Mouse (Mus musculus): Measurements from ENCODE around the gene Vac14. TPM values are rescaled to one million over a fixed set of nuclear protein-coding genes. Genes with fewer than 3 reads are reported as not detected.

The Vac14 gene
- polyA plus RNA-seq, 1 experiment, result 5.9 TPM

- Histone ChIP-seq H3K27me3 (ENCODE audit: control insufficient read depth) (no peaks in the 10 kb centered on the region), H3K36me3 (ENCODE audit: control insufficient read depth) (peaks cover 4% of the 10 kb centered on the region; the same call in 1 of the 2 replicates), H3K9me3 (ENCODE audit: control insufficient read depth, low read length) (peaks cover 3% of the 10 kb centered on the region; the same call in 1 of the 2 replicates), H3K4me1 (ENCODE audit: control insufficient read depth) (peaks cover 2% of the 10 kb centered on the region), H3K4me3 (replicated peaks) (no peak overlapping the region)
- TF ChIP-seq GATA1 (IDR thresholded peaks at IDR 0.05; ENCODE audit: low read length) (no peak), TAL1 (IDR thresholded peaks at IDR 0.05; ENCODE audit: low read length) (no peak)
These were observed 124.0 kb downstream of the Vac14 start for GRCm38 (mm10) chr8:110742452-110742818.

GRCm38 (mm10) chr8:110745162-110745561 is 126.8 kb downstream of the Vac14 start:
- Histone ChIP-seq H3K4me3 (replicated peaks) (no peak overlapping the region), H3K36me3 (ENCODE audit: control insufficient read depth) (no peaks in the 10 kb centered on the region), H3K27me3 (ENCODE audit: control insufficient read depth) (0 out of 2 replicates have a peak, but pooled peaks cover 3% of the 10 kb centered on the region), H3K9me3 (ENCODE audit: control insufficient read depth, low read length) (peaks cover 3% of the 10 kb centered on the region; the same call in 1 of the 2 replicates), H3K4me1 (ENCODE audit: control insufficient read depth) (no peaks in the 10 kb centered on the region)
- TF ChIP-seq GATA1 (IDR thresholded peaks at IDR 0.05; ENCODE audit: low read length) (no peak), TAL1 (IDR thresholded peaks at IDR 0.05; ENCODE audit: low read length) (no peak)

- TF ChIP-seq GATA1 (IDR thresholded peaks at IDR 0.05; ENCODE audit: low read length) (no peak), TAL1 (IDR thresholded peaks at IDR 0.05; ENCODE audit: low read length) (no peak)
- Histone ChIP-seq H3K4me3 (replicated peaks) (no peak overlapping the region), H3K4me1 (ENCODE audit: control insufficient read depth) (no peaks in the 10 kb centered on the region; the same call in 1 of the 2 replicates), H3K27me3 (ENCODE audit: control insufficient read depth) (0 out of 2 replicates have a peak, but pooled peaks cover 3% of the 10 kb centered on the region), H3K9me3 (ENCODE audit: control insufficient read depth, low read length) (peaks cover 3% of the 10 kb centered on the region; the same call in 1 of the 2 replicates), H3K36me3 (ENCODE audit: control insufficient read depth) (no peaks in the 10 kb centered on the region)
These were observed 128.3 kb downstream of the Vac14 start for GRCm38 (mm10) chr8:110746661-110747060.

GRCm38 (mm10) chr8:110749500-110750170 is 131.2 kb downstream of the Vac14 start:
- H3K36me3 ChIP-seq (ENCODE audit: control insufficient read depth), result no peaks in the 10 kb centered on the region
- 0 out of 2 replicates have a peak, but pooled peaks cover 3% of the 10 kb centered on the region for H3K27me3 ChIP-seq (ENCODE audit: control insufficient read depth)
- TF ChIP-seq GATA1 (IDR thresholded peaks at IDR 0.05; ENCODE audit: low read length) (no peak), TAL1 (IDR thresholded peaks at IDR 0.05; ENCODE audit: low read length) (no peak)
- peaks cover 3% of the 10 kb centered on the region; the same call in 1 of the 2 replicates for H3K9me3 ChIP-seq (ENCODE audit: control insufficient read depth, low read length)
- H3K4me3 ChIP-seq (replicated peaks), result no peak overlapping the region
- H3K4me1 ChIP-seq (ENCODE audit: control insufficient read depth), result peaks cover under 1% of the 10 kb centered on the region; the same call in 1 of the 2 replicates

- Histone ChIP-seq H3K36me3 (ENCODE audit: control insufficient read depth) (no peaks in the 10 kb centered on the region), H3K4me1 (ENCODE audit: control insufficient read depth) (peaks cover 7% of the 10 kb centered on the region), H3K27me3 (ENCODE audit: control insufficient read depth) (0 out of 2 replicates have a peak, but pooled peaks cover 3% of the 10 kb centered on the region), H3K4me3 (replicated peaks) (no peak overlapping the region), H3K9me3 (ENCODE audit: control insufficient read depth, low read length) (peaks cover under 1% of the 10 kb centered on the region; the same call in 1 of the 2 replicates)
- no peak for TF ChIP-seq TAL1 (IDR thresholded peaks at IDR 0.05; ENCODE audit: low read length)
- TF ChIP-seq GATA1 (IDR thresholded peaks at IDR 0.05; ENCODE audit: low read length), result no peak
These were observed 131.9 kb downstream of the Vac14 start for GRCm38 (mm10) chr8:110750269-110750668.

GRCm38 (mm10) chr8:110751490-110751889 is 133.1 kb downstream of the Vac14 start:
- Histone ChIP-seq H3K4me1 (ENCODE audit: control insufficient read depth) (peaks cover 16% of the 10 kb centered on the region), H3K27me3 (ENCODE audit: control insufficient read depth) (0 out of 2 replicates have a peak, but pooled peaks cover 3% of the 10 kb centered on the region), H3K4me3 (replicated peaks) (no peak overlapping the region), H3K36me3 (ENCODE audit: control insufficient read depth) (no peaks in the 10 kb centered on the region), H3K9me3 (ENCODE audit: control insufficient read depth, low read length) (no peaks in the 10 kb centered on the region)
- no peak for TF ChIP-seq GATA1 (IDR thresholded peaks at IDR 0.05; ENCODE audit: low read length)
- no peak for TF ChIP-seq TAL1 (IDR thresholded peaks at IDR 0.05; ENCODE audit: low read length)

GRCm38 (mm10) chr8:110754713-110755112 is 136.3 kb downstream of the Vac14 start:
- no peaks in the 10 kb centered on the region for H3K9me3 ChIP-seq (ENCODE audit: control insufficient read depth, low read length)
- peaks cover 17% of the 10 kb centered on the region for H3K4me1 ChIP-seq (ENCODE audit: control insufficient read depth)
- no peak overlapping the region for H3K4me3 ChIP-seq (replicated peaks)
- no peaks in the 10 kb centered on the region for H3K36me3 ChIP-seq (ENCODE audit: control insufficient read depth)
- H3K27me3 ChIP-seq (ENCODE audit: control insufficient read depth), result no peaks in the 10 kb centered on the region
- TF ChIP-seq TAL1 (IDR thresholded peaks at IDR 0.05; ENCODE audit: low read length) (no peak), GATA1 (IDR thresholded peaks at IDR 0.05; ENCODE audit: low read length) (no peak)

GRCm38 (mm10) chr8:110755511-110756170 is 137.3 kb downstream of the Vac14 start:
- H3K27me3 ChIP-seq (ENCODE audit: control insufficient read depth), result no peaks in the 10 kb centered on the region
- H3K36me3 ChIP-seq (ENCODE audit: control insufficient read depth), result no peaks in the 10 kb centered on the region
- TF ChIP-seq GATA1 (IDR thresholded peaks at IDR 0.05; ENCODE audit: low read length), result no peak
- no peak for TF ChIP-seq TAL1 (IDR thresholded peaks at IDR 0.05; ENCODE audit: low read length)
- no peak overlapping the region for H3K4me3 ChIP-seq (replicated peaks)
- H3K9me3 ChIP-seq (ENCODE audit: control insufficient read depth, low read length), result no peaks in the 10 kb centered on the region
- H3K4me1 ChIP-seq (ENCODE audit: control insufficient read depth), result peaks cover 22% of the 10 kb centered on the region

- H3K4me3 ChIP-seq (replicated peaks), result no peak overlapping the region
- H3K4me1 ChIP-seq (ENCODE audit: control insufficient read depth), result peaks cover 28% of the 10 kb centered on the region
- H3K27me3 ChIP-seq (ENCODE audit: control insufficient read depth), result no peaks in the 10 kb centered on the region
- no peaks in the 10 kb centered on the region for H3K36me3 ChIP-seq (ENCODE audit: control insufficient read depth)
- no peak for TF ChIP-seq TAL1 (IDR thresholded peaks at IDR 0.05; ENCODE audit: low read length)
- TF ChIP-seq GATA1 (IDR thresholded peaks at IDR 0.05; ENCODE audit: low read length), result no peak
- H3K9me3 ChIP-seq (ENCODE audit: control insufficient read depth, low read length), result no peaks in the 10 kb centered on the region
These were observed 137.8 kb downstream of the Vac14 start for GRCm38 (mm10) chr8:110756196-110756595.
